Mouse (Mus musculus): ENCODE results near the gene Ube2z. TPM values are rescaled to one million over a fixed set of nuclear protein-coding genes. Genes with fewer than 3 reads are reported as not detected.

Ube2z gene
- 14.7 and 15.6 TPM in 2 replicates for polyA plus RNA-seq (2015; fragmentation: Nextera tagmentation; extraction: Ambion mirVana)

GRCm38 (mm10) chr11:96065215-96065911, at the start of gene Ube2z:
TSS of gene Ube2z (minus strand) at chr11:96065388.

DNA sequence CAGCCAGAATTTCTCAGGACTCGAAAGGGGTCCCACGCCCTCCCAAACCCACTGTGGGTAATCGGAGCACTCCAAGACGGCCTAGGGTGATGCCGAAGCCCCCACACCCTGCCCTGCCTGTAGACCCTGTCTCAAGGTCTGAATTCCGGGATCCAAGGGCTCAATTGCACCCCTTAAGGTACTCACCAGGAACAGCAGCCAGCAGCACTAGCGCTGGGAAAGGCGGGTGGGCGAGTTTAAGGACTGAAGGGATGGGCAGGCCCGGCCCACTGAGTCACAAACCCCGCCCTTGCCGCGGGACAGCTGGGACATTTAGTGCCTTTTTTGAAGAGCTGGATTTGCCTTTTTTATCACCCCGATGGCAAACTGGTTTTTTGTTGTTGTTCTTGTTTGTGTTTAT, 46.6 kb upstream of the Ube2z start, which contains the start of gene Calcoco2:
Gene Calcoco2, minus strand, starts transcription at position 214 of the 400 bp plus-strand sequence.

GRCm38 (mm10) chr11:96075509-96076220, 10.5 kb upstream of the Ube2z start, which contains the start of gene Atp5g1:
TSS of gene Atp5g1 (minus strand) at chr11:96075670.

DNA sequence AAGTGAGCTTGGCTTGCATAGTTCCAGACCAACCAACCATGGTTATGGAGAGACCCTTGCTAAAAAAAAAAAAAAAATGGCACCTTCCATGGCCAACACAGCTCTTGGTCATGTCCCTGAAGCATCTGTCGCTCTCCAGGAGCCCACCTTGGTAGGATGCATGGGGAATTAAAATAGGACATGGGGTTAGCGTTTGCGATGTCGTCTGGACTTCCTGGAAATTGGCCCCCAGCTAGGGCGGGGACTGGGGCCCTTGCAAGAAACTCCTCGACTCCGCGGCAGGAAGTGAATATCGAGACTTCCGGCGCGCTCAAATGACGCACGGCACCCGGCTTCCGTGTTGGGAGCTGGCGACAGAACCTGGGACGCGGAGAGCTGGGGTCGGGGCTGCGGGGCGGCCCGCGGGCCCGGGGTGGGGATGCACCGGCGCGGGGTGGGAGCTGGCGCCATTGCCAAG, 30.6 kb downstream of the Ube2z start, which contains the start of gene Snf8:
Gene Snf8, plus strand, starts transcription at position 290 of the 457 bp plus-strand sequence.

GRCm38 (mm10) chr11:96005403-96006271, 59.6 kb downstream of the Ube2z start, which contains the start of gene Igf2bp1:
TSS of gene Igf2bp1 (minus strand) at chr11:96005940.

Other genes with a start within 250 kb of the Ube2z start
- 4.4 and 5.4 TPM in 2 replicates for gene Phospho1, start 240.9 kb downstream of the Ube2z start, polyA plus RNA-seq (2015; fragmentation: Nextera tagmentation; extraction: Ambion mirVana)
- 45.6 and 53.0 TPM in 2 replicates for gene Gngt2, start 228.2 kb downstream of the Ube2z start, polyA plus RNA-seq (2015; fragmentation: Nextera tagmentation; extraction: Ambion mirVana)
- 10.3 and 17.7 TPM in 2 replicates for gene Abi3, start 222.9 kb downstream of the Ube2z start, polyA plus RNA-seq (2015; fragmentation: Nextera tagmentation; extraction: Ambion mirVana)
- gene B4galnt2, start 150.5 kb downstream of the Ube2z start, polyA plus RNA-seq (2015; fragmentation: Nextera tagmentation; extraction: Ambion mirVana) = 0.29 and 0.55 TPM in 2 replicates
- gene Igf2bp1, start 59.4 kb downstream of the Ube2z start, polyA plus RNA-seq (2015; fragmentation: Nextera tagmentation; extraction: Ambion mirVana) = 1.6 and 1.7 TPM in 2 replicates
- not detected in 2 replicates for gene Gip, start 40.8 kb downstream of the Ube2z start, polyA plus RNA-seq (2015; fragmentation: Nextera tagmentation; extraction: Ambion mirVana)
- gene Snf8, start 30.5 kb downstream of the Ube2z start, polyA plus RNA-seq (2015; fragmentation: Nextera tagmentation; extraction: Ambion mirVana) = 76.6 and 81.0 TPM in 2 replicates
- 505 and 507 TPM in 2 replicates for gene Atp5g1, start 10.3 kb upstream of the Ube2z start, polyA plus RNA-seq (2015; fragmentation: Nextera tagmentation; extraction: Ambion mirVana)
- gene Calcoco2, start 46.6 kb upstream of the Ube2z start, polyA plus RNA-seq (2015; fragmentation: Nextera tagmentation; extraction: Ambion mirVana) = not detected in 2 replicates
- not detected in 2 replicates for gene Ttll6, start 68.4 kb upstream of the Ube2z start, polyA plus RNA-seq (2015; fragmentation: Nextera tagmentation; extraction: Ambion mirVana)
- not detected in 2 replicates for gene Hoxb13, start 128.9 kb upstream of the Ube2z start, polyA plus RNA-seq (2015; fragmentation: Nextera tagmentation; extraction: Ambion mirVana)
- 0.16 and 0.26 TPM in 2 replicates for gene Hoxb9, start 206.1 kb upstream of the Ube2z start, polyA plus RNA-seq (2015; fragmentation: Nextera tagmentation; extraction: Ambion mirVana)
- 0.10 and 0.13 TPM in 2 replicates for gene Hoxb8, start 216.5 kb upstream of the Ube2z start, polyA plus RNA-seq (2015; fragmentation: Nextera tagmentation; extraction: Ambion mirVana)
- 2.3 and 2.5 TPM in 2 replicates for gene Hoxb7, start 221.2 kb upstream of the Ube2z start, polyA plus RNA-seq (2015; fragmentation: Nextera tagmentation; extraction: Ambion mirVana)
- 1.0 and 1.2 TPM in 2 replicates for gene Hoxb6, start 227.1 kb upstream of the Ube2z start, polyA plus RNA-seq (2015; fragmentation: Nextera tagmentation; extraction: Ambion mirVana)
- gene Hoxb5, start 237.9 kb upstream of the Ube2z start, polyA plus RNA-seq (2015; fragmentation: Nextera tagmentation; extraction: Ambion mirVana) = 0.64 and 1.2 TPM in 2 replicates

Measured in spleen, postnatal 0 days (tissue).